Mouse (Mus musculus): ENCODE data around the gene Clhc1. TPM values are rescaled to one million over a fixed set of nuclear protein-coding genes. Genes with fewer than 3 reads are reported as not detected.

The Clhc1 gene
- 0.29 and 0.39 TPM in 2 replicates for polyA plus RNA-seq (2012; rRNA removed)

GRCm38 (mm10) chr11:29547752-29548503 is at the start of gene Clhc1, which contains the start of gene Rps27a:
TSS of gene Clhc1 (plus strand) at chr11:29547950.
TSS of gene Rps27a (minus strand) at chr11:29548109.

GRCm38 (mm10) chr11:29514682-29515412 is 32.9 kb upstream of the Clhc1 start, which contains the start of gene Prorsd1:
TSS of gene Prorsd1 (minus strand) at chr11:29515033.

GRCm38 (mm10) chr11:29525988-29526794 is 21.6 kb upstream of the Clhc1 start, which contains the start of gene Mtif2:
TSS of gene Mtif2 (plus strand) at chr11:29526408.

Other genes starting within 250 kb of the Clhc1 start
- gene Ccdc88a, start 174.3 kb upstream of the Clhc1 start, polyA plus RNA-seq (2012; rRNA removed), result 16.9 and 24.1 TPM in 2 replicates
- 10.5 and 14.5 TPM in 2 replicates for gene Prorsd1, start 32.9 kb upstream of the Clhc1 start, polyA plus RNA-seq (2012; rRNA removed)
- gene Mtif2, start 21.5 kb upstream of the Clhc1 start, polyA plus RNA-seq (2012; rRNA removed), result 35.5 and 44.7 TPM in 2 replicates
- 1,805 and 1,897 TPM in 2 replicates for gene Rps27a, start 159 bp downstream of the Clhc1 start, polyA plus RNA-seq (2012; rRNA removed)
- gene Rtn4, start 145.0 kb downstream of the Clhc1 start, polyA plus RNA-seq (2012; rRNA removed), result 211 and 233 TPM in 2 replicates

All from central nervous system, embryonic 11.5 days (tissue).